Mouse (Mus musculus) kidney, embryonic 16.5 days (tissue): ENCODE data around the gene Gvin1. TPM values are rescaled to one million over a fixed set of nuclear protein-coding genes. Genes with fewer than 3 reads are reported as not detected.
"Not testable (repeated sequence)": the region's sequence is repeated elsewhere in the genome, so short reads cannot be mapped to it uniquely, and the experiment has no call there.

ENCODE experiments used
- ATAC-seq: fragments of 200-750 bp; cut with Nextera tagmentation; 2 replicates; pipeline ENCODE4 v1.8.0; 2017; ENCODE audit warnings: moderate TSS enrichment; ENCODE audit not compliant: low FRiP score, low TSS enrichment
- H3K27ac ChIP-seq: fragments of 300-500 bp; sonication (generic); 2 replicates; pipeline ENCODE4 v1.5.1; 2014; ENCODE audit warnings: low read length
- H3K27me3 ChIP-seq: fragments of 300-500 bp; sonication (generic); 2 replicates; pipeline ENCODE4 v1.6.1; 2014; ENCODE audit warnings: low read length, control low read depth, mixed read lengths; ENCODE audit not compliant: insufficient read depth
- H3K36me3 ChIP-seq: fragments of 300-500 bp; sonication (generic); 2 replicates; pipeline ENCODE4 v1.6.1; 2014; ENCODE audit warnings: low read length, control low read depth, mixed read lengths; ENCODE audit not compliant: insufficient read depth
- H3K4me1 ChIP-seq: fragments of 300-500 bp; sonication (generic); 2 replicates; pipeline ENCODE4 v1.6.1; 2014; ENCODE audit warnings: low read length, control low read depth, mixed read lengths; ENCODE audit not compliant: insufficient read depth
- H3K4me2 ChIP-seq: fragments of 300-500 bp; sonication (generic); replicated peaks from 2 replicates; pipeline ENCODE4 v1.6.1; 2014; ENCODE audit warnings: low read depth, low read length
- H3K4me3 ChIP-seq: fragments of 300-500 bp; sonication (generic); 2 replicates; pipeline ENCODE4 v1.5.1; 2014; ENCODE audit warnings: mild to moderate bottlenecking, low read length
- H3K9ac ChIP-seq: fragments of 300-500 bp; sonication (generic); replicated peaks from 2 replicates; pipeline ENCODE4 v1.6.1; 2014; ENCODE audit warnings: low read length
- H3K9me3 ChIP-seq: fragments of 300-500 bp; sonication (generic); 2 replicates; pipeline ENCODE4 v1.6.1; 2016; ENCODE audit warnings: low read length, control low read depth
- WGBS: fragments of 180-500 bp; shearing (Covaris S2); extraction: QIAGEN DNeasy Blood & Tissue Kit; methylation state at CpG from one replicate; pipeline ENCODE4 v1.1.7; 2014; 5-methylcytosine and 5-hydroxymethylcytosine counted together
- polyA plus RNA-seq: library from polyadenylated mRNA; unstranded; fragments of >200 nt; fragmentation: Nextera tagmentation; extraction: Ambion mirVana; gene quantifications from 2 replicates; pipeline ENCODE4 v1.2.1, GENCODE M21; 2015

The Gvin1 gene
- polyA plus RNA-seq = 0.12 and 0.68 TPM in 2 replicates

DNA sequence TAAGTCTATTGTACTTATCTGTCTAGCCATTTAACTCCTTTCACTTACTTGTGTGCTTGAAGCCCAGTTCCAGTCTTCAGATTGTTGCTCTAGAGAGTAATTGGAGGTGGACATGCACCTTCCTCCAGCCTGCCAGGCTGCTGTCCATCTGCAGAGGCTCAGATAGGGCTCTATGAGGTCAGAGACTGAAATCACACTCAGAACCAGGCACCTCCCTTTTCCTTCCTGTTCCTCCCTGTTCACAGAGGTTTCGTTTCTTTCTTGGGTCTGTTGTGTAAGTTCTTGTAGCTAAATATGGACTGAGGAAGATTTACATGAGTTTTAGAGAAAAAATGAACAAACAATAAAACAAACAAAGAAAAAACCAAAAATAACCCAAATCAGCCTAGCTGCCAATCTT, at the start of gene Gvin1:
Gvin1 (minus strand) TSS at position 150 of the 400 bp plus-strand sequence.
- H3K9ac ChIP-seq, H3K36me3 ChIP-seq, H3K4me3 ChIP-seq, H3K27ac ChIP-seq, H3K4me2 ChIP-seq, H3K9me3 ChIP-seq, ATAC-seq, H3K4me1 ChIP-seq, H3K27me3 ChIP-seq: not testable (repeated sequence)
- 75% methylated on average over 1 of the region's 1 CpGs for WGBS

GRCm38 (mm10) chr7:106251844-106252517, 36.9 kb upstream of the Gvin1 start:
- Histone ChIP-seq H3K27ac (no peak overlapping the region), H3K4me2 (no peak overlapping the region), H3K9me3 (no peaks in the 10 kb centered on the region), H3K9ac (no peak overlapping the region), H3K4me3 (no peak overlapping the region), H3K36me3 (no peaks in the 10 kb centered on the region), H3K4me1 (no peaks in the 10 kb centered on the region), H3K27me3 (no peaks in the 10 kb centered on the region)
- WGBS = 85% methylated on average over 2 of the region's 2 CpGs
- no peak for ATAC-seq

GRCm38 (mm10) chr7:106248922-106249321, 33.8 kb upstream of the Gvin1 start:
- H3K9ac ChIP-seq = no peak overlapping the region
- H3K4me2 ChIP-seq = no peak overlapping the region
- H3K4me1 ChIP-seq = no peaks in the 10 kb centered on the region
- H3K27ac ChIP-seq = no peak overlapping the region
- ATAC-seq = no peak
- H3K9me3 ChIP-seq = no peaks in the 10 kb centered on the region
- no peaks in the 10 kb centered on the region for H3K27me3 ChIP-seq
- no peaks in the 10 kb centered on the region for H3K36me3 ChIP-seq
- WGBS = 91% methylated on average over 2 of the region's 2 CpGs
- no peak overlapping the region for H3K4me3 ChIP-seq

- Histone ChIP-seq H3K27ac (no peak overlapping the region), H3K4me2 (no peak overlapping the region), H3K4me1 (no peaks in the 10 kb centered on the region), H3K9ac (no peak overlapping the region), H3K4me3 (no peak overlapping the region), H3K36me3 (no peaks in the 10 kb centered on the region), H3K9me3 (no peaks in the 10 kb centered on the region), H3K27me3 (no peaks in the 10 kb centered on the region)
- 82% methylated on average over 2 of the region's 2 CpGs for WGBS
- no peak for ATAC-seq
Observed at GRCm38 (mm10) chr7:106248245-106248644, 33.1 kb upstream of the Gvin1 start.

GRCm38 (mm10) chr7:106245601-106246000, 30.5 kb upstream of the Gvin1 start:
- no peak for ATAC-seq
- Histone ChIP-seq H3K4me2 (no peak overlapping the region), H3K36me3 (no peaks in the 10 kb centered on the region), H3K27me3 (no peaks in the 10 kb centered on the region), H3K27ac (no peak overlapping the region), H3K9me3 (peaks cover 6% of the 10 kb centered on the region), H3K4me1 (no peaks in the 10 kb centered on the region), H3K4me3 (no peak overlapping the region), H3K9ac (no peak overlapping the region)
- 80% methylated on average over 6 of the region's 6 CpGs for WGBS

DNA sequence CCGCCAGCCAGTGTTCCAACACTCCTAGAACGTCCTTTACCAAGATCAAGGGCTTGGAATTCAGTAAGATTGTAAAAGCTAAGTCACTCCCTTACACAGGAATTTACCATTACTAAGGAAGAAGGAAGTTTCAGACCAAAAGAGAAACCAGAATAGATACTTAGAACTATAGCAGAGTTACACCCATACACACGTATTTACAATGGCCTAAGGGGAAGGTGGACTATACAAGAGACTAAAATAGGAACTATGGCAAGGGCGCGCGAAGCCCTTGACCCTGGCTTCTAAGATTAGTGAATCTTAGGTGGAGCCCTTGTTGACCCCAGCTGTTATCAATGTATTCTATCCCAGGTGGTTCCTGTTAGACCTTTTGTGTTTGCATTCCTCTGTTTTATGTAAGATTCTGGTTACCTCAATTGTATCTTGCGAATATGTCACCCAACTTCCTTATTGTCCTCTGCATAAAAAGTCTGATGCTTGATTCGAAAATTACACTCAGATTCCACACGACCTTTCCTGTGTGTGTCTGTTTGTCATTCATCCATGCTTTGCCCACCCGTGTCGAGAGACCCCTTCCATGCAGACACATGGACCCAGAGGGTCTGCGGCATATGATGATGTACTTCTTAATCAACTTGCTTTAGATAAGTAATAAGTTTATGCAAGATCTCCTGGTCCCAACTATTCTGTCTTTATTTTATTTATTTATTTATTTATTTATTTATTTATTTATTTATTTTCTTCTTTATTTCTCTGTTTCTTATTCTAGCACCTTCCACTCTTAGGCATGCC, 25.6 kb upstream of the Gvin1 start:
- not testable (repeated sequence) for ATAC-seq, H3K4me2 ChIP-seq, H3K4me1 ChIP-seq, H3K27ac ChIP-seq, H3K9me3 ChIP-seq, H3K4me3 ChIP-seq, H3K36me3 ChIP-seq, H3K27me3 ChIP-seq, H3K9ac ChIP-seq
- WGBS = 90% methylated on average over 12 of the region's 12 CpGs

DNA sequence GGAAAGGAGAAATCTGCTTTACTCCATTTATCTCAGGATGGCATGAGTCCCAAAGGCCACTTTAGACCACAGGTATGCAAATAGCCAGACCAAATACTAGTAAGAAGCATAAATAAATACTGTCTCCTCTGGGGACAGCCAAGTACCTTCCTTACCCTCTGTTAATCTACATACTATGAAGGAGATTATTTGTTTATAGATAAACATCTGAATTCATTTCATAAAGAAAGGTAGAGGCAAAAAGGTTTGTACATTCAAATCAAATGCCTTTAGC, 22.0 kb upstream of the Gvin1 start:
- no peak overlapping the region for H3K9ac ChIP-seq
- no peaks in the 10 kb centered on the region for H3K27me3 ChIP-seq
- H3K9me3 ChIP-seq = peaks cover 9% of the 10 kb centered on the region
- no peak overlapping the region for H3K4me3 ChIP-seq
- 0 out of 2 replicates have a peak, but pooled peaks cover 5% of the 10 kb centered on the region for H3K4me1 ChIP-seq
- ATAC-seq = no peak
- no peaks in the 10 kb centered on the region for H3K36me3 ChIP-seq
- no peak overlapping the region for H3K27ac ChIP-seq
- no peak overlapping the region for H3K4me2 ChIP-seq

- Histone ChIP-seq H3K27me3 (no peaks in the 10 kb centered on the region), H3K36me3 (no peaks in the 10 kb centered on the region), H3K9ac (no peak overlapping the region), H3K4me3 (no peak overlapping the region), H3K4me2 (no peak overlapping the region), H3K27ac (no peak overlapping the region), H3K4me1 (0 out of 2 replicates have a peak, but pooled peaks cover 5% of the 10 kb centered on the region), H3K9me3 (peaks cover 9% of the 10 kb centered on the region)
- 63% methylated on average over 2 of the region's 2 CpGs for WGBS
- peak; percentile 51; the same call in 1 of the 2 replicates for ATAC-seq
Observed at GRCm38 (mm10) chr7:106236327-106237191, 21.4 kb upstream of the Gvin1 start.

GRCm38 (mm10) chr7:106235596-106235995, 20.5 kb upstream of the Gvin1 start:
- Histone ChIP-seq H3K36me3 (no peaks in the 10 kb centered on the region), H3K9ac (no peak overlapping the region), H3K4me1 (0 out of 2 replicates have a peak, but pooled peaks cover 5% of the 10 kb centered on the region), H3K9me3 (0 out of 2 replicates have a peak, but pooled peaks cover 4% of the 10 kb centered on the region), H3K27me3 (no peaks in the 10 kb centered on the region), H3K4me3 (no peak overlapping the region), H3K4me2 (no peak overlapping the region), H3K27ac (no peak overlapping the region)
- no peak for ATAC-seq
- 71% methylated on average over 2 of the region's 2 CpGs for WGBS
